Comparison of ENCODE assay signal across 9 mouse cellular contexts in the genomic region with DNA sequence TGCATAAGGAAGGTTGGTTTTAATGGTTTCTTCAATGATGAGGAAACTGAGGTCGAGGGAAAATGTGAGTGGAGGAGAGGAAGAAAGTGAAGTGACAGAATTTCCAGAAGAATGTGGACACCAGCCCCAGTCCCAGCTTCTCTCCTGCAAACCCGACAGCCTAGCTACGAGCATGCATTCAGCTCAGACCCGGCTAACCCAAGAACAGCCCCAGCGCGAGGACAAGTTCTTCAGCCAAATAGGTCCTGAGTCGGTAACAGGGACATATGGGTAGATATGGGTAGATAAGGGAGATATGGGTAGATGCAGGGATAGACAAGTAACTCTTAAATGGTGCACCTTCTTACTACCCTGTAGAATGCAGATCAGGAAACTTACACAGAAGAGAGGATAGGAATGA. TPM values are rescaled to one million over a fixed set of nuclear protein-coding genes. Genes with fewer than 3 reads are reported as not detected.
DNase-seq lines count a peak whose midpoint lies in the region; ATAC-seq and TF ChIP-seq lines count a peak whose summit lies in the region.
"Had no signal": no experiment of that assay in that cellular context is flagged by ENCODE, and none has a peak within 500 bp of the region (broad histone marks: within the 10 kb centered on the region; RNA-seq: fewer than 3 reads in every experiment).

No protein-coding gene starts in this region.

- no peak for DNase-seq in kidney, adult 9 months
- DNase-seq in forebrain, embryonic 11.5 days (ENCODE audit: low spot score) = no peak
- DNase-seq in naive thymus-derived CD4-positive, alpha-beta T cell, adult 2 months (ENCODE audit: low read depth) = peak; percentile 13
- no peak for DNase-seq in B cell, adult 2 months
- DNase-seq in cerebellum, postnatal 14 days = no peak
- no peak for DNase-seq in frontal cortex, postnatal 10 days (ENCODE audit: low spot score in 2 of 2)

- H3K9me3 ChIP-seq in kidney, embryonic 14.5 days (ENCODE audit: control insufficient read depth, low read length) = no peaks in the 10 kb centered on the region
- no peaks in the 10 kb centered on the region for H3K9me3 ChIP-seq in forebrain, embryonic 11.5 days (ENCODE audit: control insufficient read depth, low read length)
- no peaks in the 10 kb centered on the region for H3K9me3 ChIP-seq in intestine, postnatal 0 days (ENCODE audit: control insufficient read depth)
- H3K9me3 ChIP-seq: G1E had no signal

- H3K4me3 ChIP-seq in kidney, embryonic 14.5 days (ENCODE audit: low read length) = peak overlapping the region; percentile 71; the same call in 1 of the 2 replicates
- no peak overlapping the region for H3K4me3 ChIP-seq in forebrain, embryonic 11.5 days (ENCODE audit: low read depth, low read length)
- peak overlapping the region; percentile 78 for H3K4me3 ChIP-seq in intestine, postnatal 0 days (ENCODE audit: low read depth, low read length)

- no peak for ATAC-seq in kidney, embryonic 14.5 days (ENCODE audit: low FRiP score, low TSS enrichment)
- ATAC-seq in forebrain, embryonic 11.5 days (replicated peaks; ENCODE audit: low FRiP score) = no peak
- ATAC-seq in intestine, postnatal 0 days = no peak

- H3K9ac ChIP-seq in kidney, embryonic 14.5 days (ENCODE audit: low read depth, low read length) = 0 out of 2 replicates have a peak overlapping the region, but pooled peaks have one; percentile 78
- H3K9ac ChIP-seq in forebrain, embryonic 11.5 days (ENCODE audit: low read length) = no peak overlapping the region; the same call in 1 of the 2 replicates
- H3K9ac ChIP-seq in intestine, postnatal 0 days (ENCODE audit: low read depth, low read length) = no peak overlapping the region

- peaks cover 46% of the 10 kb centered on the region for H3K4me1 ChIP-seq in kidney, embryonic 14.5 days (ENCODE audit: control insufficient read depth, insufficient read depth, low read length)
- peaks cover 27% of the 10 kb centered on the region for H3K4me1 ChIP-seq in forebrain, embryonic 11.5 days (replicated peaks; ENCODE audit: control insufficient read depth, insufficient read depth, low read length)
- H3K4me1 ChIP-seq in intestine, postnatal 0 days (replicated peaks; ENCODE audit: control insufficient read depth, insufficient read depth, low read length) = peaks cover 9% of the 10 kb centered on the region; the same call in 1 of the 2 replicates

- no peaks in the 10 kb centered on the region for H3K36me3 ChIP-seq in kidney, embryonic 14.5 days (ENCODE audit: control insufficient read depth, insufficient read depth, low read length)
- no peaks in the 10 kb centered on the region for H3K36me3 ChIP-seq in forebrain, embryonic 11.5 days (ENCODE audit: control insufficient read depth, insufficient read depth, low read length)
- no peaks in the 10 kb centered on the region for H3K36me3 ChIP-seq in intestine, postnatal 0 days (ENCODE audit: control insufficient read depth, insufficient read depth)
- H3K36me3 ChIP-seq: G1E had no signal

- no peak for TF ChIP-seq CTCF in intestine, postnatal 0 days (IDR thresholded peaks at IDR 0.05; ENCODE audit: low read depth)

- H3K4me2 ChIP-seq in kidney, embryonic 14.5 days (replicated peaks; ENCODE audit: low read depth, low read length) = peak overlapping the region; percentile 48
- peak overlapping the region; percentile 28; the same call in 1 of the 2 replicates for H3K4me2 ChIP-seq in forebrain, embryonic 11.5 days (ENCODE audit: low read depth, low read length, severe bottlenecking)
- peak overlapping the region; percentile 89 for H3K4me2 ChIP-seq in intestine, postnatal 0 days (replicated peaks; ENCODE audit: low read depth)

- 74% methylated on average over 7 of the region's 7 CpGs for WGBS in kidney, embryonic 14.5 days
- WGBS in forebrain, embryonic 11.5 days = 79% methylated on average over 7 of the region's 7 CpGs
- WGBS in intestine, postnatal 0 days = 62% methylated on average over 7 of the region's 7 CpGs

- H3K27me3 ChIP-seq in kidney, embryonic 14.5 days (ENCODE audit: control insufficient read depth, insufficient read depth, low read length) = no peaks in the 10 kb centered on the region
- H3K27me3 ChIP-seq in forebrain, embryonic 11.5 days (ENCODE audit: control insufficient read depth, insufficient read depth, low read length) = no peaks in the 10 kb centered on the region
- no peaks in the 10 kb centered on the region for H3K27me3 ChIP-seq in intestine, postnatal 0 days (replicated peaks; ENCODE audit: control insufficient read depth, insufficient read depth, low read length)

- no peak overlapping the region for H3K27ac ChIP-seq in kidney, embryonic 14.5 days (ENCODE audit: low read depth, low read length)
- H3K27ac ChIP-seq in forebrain, embryonic 11.5 days (ENCODE audit: low read depth, low read length) = no peak overlapping the region
- H3K27ac ChIP-seq in intestine, postnatal 0 days (ENCODE audit: low read depth, low read length) = no peak overlapping the region

RNA-seq across cellular contexts. Expression of gene Tram2, which starts 1.4 kb away (rescaled TPM):
- 9.8 and 12.4 TPM in 2 replicates for polyA plus RNA-seq in kidney, embryonic 14.5 days (2014; fragmentation: Nextera tagmentation; extraction: Ambion mirVana)
- polyA plus RNA-seq in forebrain, embryonic 11.5 days (2014; fragmentation: Nextera tagmentation; extraction: Ambion mirVana) = 6.2 and 6.8 TPM in 2 replicates
- polyA plus RNA-seq in intestine, postnatal 0 days (2015; fragmentation: Nextera tagmentation; extraction: Ambion mirVana) = 4.2 and 4.3 TPM in 2 replicates

Comparison
In these comparisons a context has a peak if more than half of its experiments do, and no peak if none do; other contexts are left out.
1. H3K4me2 ChIP-seq: peak in every context shown above with its lines; median percentile 89 in intestine, postnatal 0 days; 48 in kidney, embryonic 14.5 days; 28 in forebrain, embryonic 11.5 days.